Mouse (Mus musculus) hindbrain, embryonic 10.5 days (tissue): Measurements from ENCODE around the gene Cabin1. TPM values are rescaled to one million over a fixed set of nuclear protein-coding genes. Genes with fewer than 3 reads are reported as not detected.

Experiments used
- DNase-seq: peaks from one replicate; pipeline ENCODE4 v3.0.0-alpha.2; 2017; ENCODE audit warnings: low spot score
- H3K27ac ChIP-seq: fragments of 300-500 bp; sonication (generic); 2 replicates; pipeline ENCODE4 v1.5.1; 2016; ENCODE audit warnings: mild to moderate bottlenecking, moderate library complexity
- H3K27me3 ChIP-seq: fragments of 300-500 bp; sonication (generic); 2 replicates; pipeline ENCODE4 v1.6.1; 2016; ENCODE audit warnings: mild to moderate bottlenecking; ENCODE audit not compliant: poor library complexity, insufficient read depth, severe bottlenecking
- H3K36me3 ChIP-seq: fragments of 300-500 bp; sonication (generic); 2 replicates; pipeline ENCODE4 v1.6.1; 2016; ENCODE audit warnings: mild to moderate bottlenecking, moderate library complexity
- H3K4me1 ChIP-seq: fragments of 300-500 bp; sonication (generic); replicated peaks from 2 replicates; pipeline ENCODE4 v1.6.1; 2016; ENCODE audit warnings: mild to moderate bottlenecking
- H3K4me3 ChIP-seq: fragments of 300-500 bp; sonication (generic); 2 replicates; pipeline ENCODE4 v1.5.1; 2016; ENCODE audit warnings: mild to moderate bottlenecking, moderate library complexity
- H3K9me3 ChIP-seq: fragments of 300-500 bp; sonication (generic); 2 replicates; pipeline ENCODE4 v1.6.1; 2016; ENCODE audit warnings: mild to moderate bottlenecking, moderate library complexity
- WGBS: fragments of 180-500 bp; shearing (Covaris S2); methylation state at CpG from one replicate; pipeline ENCODE4 v1.1.7; 2016; 5-methylcytosine and 5-hydroxymethylcytosine counted together
- polyA plus RNA-seq: library from polyadenylated mRNA; unstranded; fragments of >200 nt; fragmentation: Nextera tagmentation; extraction: Ambion mirVana; gene quantifications from 2 replicates; pipeline ENCODE4 v1.2.1, GENCODE M21; 2016

The Cabin1 gene
- 36.8 and 38.4 TPM in 2 replicates for polyA plus RNA-seq

DNA sequence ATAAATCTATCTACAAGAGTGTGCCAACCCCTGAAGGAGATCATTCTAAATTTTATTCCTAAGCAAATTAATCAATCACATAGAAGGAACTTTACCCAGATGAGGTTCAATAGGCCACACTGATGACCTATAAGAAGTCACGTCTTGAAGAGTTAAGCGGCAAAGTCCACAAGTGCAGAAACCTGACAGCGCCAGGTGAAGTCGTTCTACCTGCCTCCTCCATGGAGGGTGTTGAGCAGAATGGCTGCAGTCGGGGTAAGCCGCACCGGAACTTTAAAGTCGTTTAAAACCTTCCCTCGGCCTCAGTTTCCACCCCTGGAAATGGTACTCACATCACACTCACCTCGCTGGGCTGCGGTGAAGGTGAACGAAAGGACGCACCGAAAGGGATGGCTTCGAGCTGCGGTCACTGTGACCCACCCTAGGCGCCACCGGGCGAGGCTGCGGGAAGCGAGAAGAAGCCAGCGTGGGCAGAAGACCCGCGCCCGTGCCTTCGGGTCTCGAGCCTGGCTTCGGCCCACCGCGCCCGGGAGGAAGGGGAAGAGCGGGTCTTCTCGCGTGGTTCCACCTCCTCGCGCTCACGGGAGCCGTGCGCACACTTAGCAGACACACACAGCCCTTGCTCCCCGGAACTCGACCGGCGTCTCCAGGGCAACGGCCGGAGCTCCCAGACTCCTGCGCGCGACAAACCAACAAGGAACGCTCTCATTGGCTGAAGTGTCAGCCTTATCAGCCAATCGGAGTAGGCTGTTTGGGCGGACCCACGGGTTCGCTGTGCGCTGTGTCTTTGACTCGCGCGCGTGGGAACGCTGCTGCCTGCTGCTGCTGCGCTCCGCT, at the start of gene Cabin1:
Gene Cabin1 (minus strand): TSS at position 660 of the 837 bp plus-strand sequence.
- peak within 1 kb of the TSS; percentile 90 for H3K27ac ChIP-seq
- H3K36me3 ChIP-seq, result peaks cover 36% of the 10 kb centered on the region
- under 1% methylated on average over 61 of the region's 61 CpGs for whole genome bisulfite sequencing
- H3K27me3 ChIP-seq, result no peaks in the 10 kb centered on the region
- DNase-seq, result peak; percentile 99
- H3K4me1 ChIP-seq, result peaks cover 26% of the 10 kb centered on the region
- H3K9me3 ChIP-seq, result no peaks in the 10 kb centered on the region
- peak within 1 kb of the TSS; percentile 93 for H3K4me3 ChIP-seq

DNA sequence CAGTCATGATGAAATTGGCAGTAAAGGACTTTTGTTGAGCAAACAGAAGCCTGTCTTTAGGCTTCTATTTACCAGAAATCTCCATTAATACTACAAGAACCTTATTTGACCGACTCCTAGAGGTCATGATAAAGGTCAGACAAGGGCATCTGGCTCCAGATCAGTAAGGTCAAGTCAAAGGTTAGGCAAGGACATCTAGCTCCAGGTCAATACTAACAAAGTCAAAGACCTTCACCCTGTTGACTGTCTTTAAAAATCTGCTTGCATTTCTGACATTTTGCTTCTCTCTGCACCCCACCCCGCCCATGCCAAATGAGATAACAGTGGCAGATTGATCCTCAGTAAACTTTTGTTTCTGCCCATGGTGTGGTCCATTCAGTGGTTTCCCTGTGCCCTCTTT, 40.1 kb upstream of the Cabin1 start:
- H3K27me3 ChIP-seq, result no peaks in the 10 kb centered on the region
- 75% methylated on average over 2 of the region's 2 CpGs for WGBS

DNA sequence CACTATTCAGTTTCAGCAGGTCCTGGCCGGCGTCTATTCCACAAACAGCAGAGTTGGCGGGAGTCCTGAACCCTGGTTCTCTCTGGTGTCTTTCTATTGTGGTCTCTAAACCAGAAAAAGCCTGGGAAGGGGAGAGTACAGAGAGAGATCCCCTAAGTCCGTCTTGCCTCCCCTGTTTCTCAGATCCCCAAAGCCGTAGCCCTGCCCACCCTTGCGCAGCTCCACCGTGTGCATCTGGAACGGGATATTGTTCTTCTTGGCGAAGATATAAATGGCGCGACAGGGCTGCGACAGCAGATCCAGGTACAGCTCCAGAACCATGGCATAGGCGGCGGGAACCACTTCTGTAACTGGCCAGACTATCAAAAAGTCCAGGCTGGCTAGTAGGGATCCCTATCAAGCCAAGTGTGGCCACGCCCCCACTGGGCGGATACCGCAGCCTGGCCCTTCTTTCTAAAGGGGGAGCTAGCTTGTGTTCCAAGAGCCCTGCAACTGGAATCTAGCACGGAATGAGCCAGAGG, 34.1 kb upstream of the Cabin1 start, which contains the start of gene Gstt1:
Gene Gstt1 (minus strand): TSS at position 409 of the 521 bp plus-strand sequence.
- H3K27ac ChIP-seq, result peak within 1 kb of the TSS; percentile 64; the same call in 1 of the 2 replicates

More for the DNA sequence above, 40.1 kb upstream of the Cabin1 start:
- H3K36me3 ChIP-seq, result no peaks in the 10 kb centered on the region
- no peak overlapping the region for H3K27ac ChIP-seq
- no peaks in the 10 kb centered on the region for H3K4me1 ChIP-seq
- no peak for DNase-seq
- no peaks in the 10 kb centered on the region for H3K9me3 ChIP-seq
- no peak overlapping the region for H3K4me3 ChIP-seq

DNA sequence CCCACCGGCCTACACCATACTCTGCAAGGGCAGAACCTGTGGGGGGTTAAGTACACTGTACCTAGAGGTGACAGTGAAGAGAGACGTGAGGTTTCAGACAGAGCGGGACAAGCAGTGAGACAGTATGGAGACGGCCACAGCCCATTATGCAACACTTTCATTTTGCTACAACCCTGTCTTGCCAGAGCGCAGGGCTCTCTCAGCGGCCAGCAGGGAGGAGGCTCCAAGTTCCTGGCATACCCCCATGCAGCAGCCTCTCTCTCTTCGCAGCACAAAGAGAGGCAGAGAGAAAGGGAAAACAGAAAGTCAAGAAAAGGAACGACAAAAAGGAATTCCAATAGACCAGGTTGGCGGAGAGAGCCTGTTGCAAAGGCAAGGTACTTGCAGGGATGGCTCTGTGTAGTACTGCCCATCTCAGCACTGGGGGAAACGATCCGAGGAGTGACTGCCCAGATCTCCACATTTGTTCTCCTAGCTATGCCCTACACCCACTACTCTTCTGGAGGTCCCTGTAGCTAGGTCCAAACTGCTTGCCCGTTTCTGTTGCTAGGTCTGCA, 33.6 kb upstream of the Cabin1 start:
- Histone ChIP-seq H3K36me3 (no peaks in the 10 kb centered on the region), H3K4me3 (peak overlapping the region; percentile 52), H3K4me1 (peaks cover 31% of the 10 kb centered on the region), H3K9me3 (no peaks in the 10 kb centered on the region), H3K27me3 (peaks cover 24% of the 10 kb centered on the region), H3K27ac (peak overlapping the region; percentile 64; the same call in 1 of the 2 replicates)
- peak; percentile 42 for DNase-seq
- WGBS, result 2% methylated on average over 12 of the region's 12 CpGs

More for the DNA sequence above, 34.1 kb upstream of the Cabin1 start, which contains the start of gene Gstt1:
- H3K27me3 ChIP-seq, result peaks cover 24% of the 10 kb centered on the region
- peak within 1 kb of the TSS; percentile 52 for H3K4me3 ChIP-seq
- peak; percentile 44 for DNase-seq
- 5% methylated on average over 18 of the region's 18 CpGs for WGBS
- H3K36me3 ChIP-seq, result no peaks in the 10 kb centered on the region
- peaks cover 31% of the 10 kb centered on the region for H3K4me1 ChIP-seq
- no peaks in the 10 kb centered on the region for H3K9me3 ChIP-seq

DNA sequence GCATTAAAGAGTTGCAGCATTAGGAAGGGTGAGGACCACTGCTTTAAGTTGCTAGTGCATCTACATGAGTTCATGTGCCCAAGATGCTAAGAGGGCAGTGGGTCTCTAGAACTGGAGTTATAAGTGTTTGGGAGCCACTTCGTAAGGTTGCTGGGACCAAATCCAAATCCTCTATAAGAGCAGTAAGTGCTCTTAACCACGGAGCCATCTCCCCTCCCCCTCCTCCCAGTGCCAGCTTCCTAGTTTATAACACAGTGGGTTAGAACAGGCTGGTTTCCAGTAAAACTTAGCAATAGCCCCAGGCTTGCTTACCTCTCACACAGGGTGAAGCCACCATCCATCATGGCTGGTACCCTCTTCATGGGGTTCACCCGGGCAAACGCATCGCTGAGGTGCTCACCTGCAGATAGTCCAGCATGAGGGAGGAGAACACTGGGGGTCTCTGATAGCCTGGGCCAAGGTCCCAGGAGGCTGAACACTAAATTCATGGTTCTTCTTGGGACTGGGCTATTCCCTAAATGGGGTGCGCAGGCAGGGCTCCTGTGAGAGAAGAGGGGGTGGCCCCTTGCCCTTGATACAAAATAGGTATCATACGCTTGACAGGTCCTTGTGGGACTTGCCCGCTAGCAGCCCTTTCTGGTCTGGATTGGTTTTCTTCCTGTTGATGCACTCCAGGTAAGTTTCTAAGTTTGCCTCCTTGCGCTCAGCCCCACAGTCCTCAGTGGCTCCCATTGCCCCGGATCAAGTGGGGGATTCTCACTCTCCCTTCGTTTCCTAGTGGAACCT, 32.8 kb upstream of the Cabin1 start:
- Histone ChIP-seq H3K4me3 (peak overlapping the region; percentile 52), H3K36me3 (no peaks in the 10 kb centered on the region), H3K9me3 (no peaks in the 10 kb centered on the region), H3K27ac (peak overlapping the region; percentile 64; the same call in 1 of the 2 replicates), H3K4me1 (peaks cover 31% of the 10 kb centered on the region), H3K27me3 (peaks cover 24% of the 10 kb centered on the region)
- DNase-seq, result no peak
- 44% methylated on average over 11 of the region's 11 CpGs for WGBS

DNA sequence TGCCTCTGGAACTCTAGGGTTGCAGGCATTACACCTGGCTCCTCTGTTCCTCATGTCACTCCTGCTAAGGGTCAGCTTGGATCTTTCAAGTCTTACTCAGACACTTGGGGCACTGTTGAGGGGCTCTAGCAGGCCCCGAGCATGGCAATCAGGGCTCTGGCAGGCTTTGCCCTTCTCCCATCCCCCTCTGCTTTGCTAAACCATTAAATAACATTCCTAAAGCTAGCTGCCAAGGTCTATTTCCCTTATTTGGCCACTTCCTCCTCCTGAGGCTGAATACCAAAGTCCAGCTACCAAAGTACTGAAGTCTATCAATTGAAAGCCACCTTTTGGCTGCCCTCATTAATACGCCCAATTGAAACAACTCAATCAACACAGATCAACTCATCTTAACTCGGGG, 30.7 kb upstream of the Cabin1 start:
- Histone ChIP-seq H3K9me3 (no peaks in the 10 kb centered on the region), H3K27ac (no peak overlapping the region), H3K27me3 (peaks cover 24% of the 10 kb centered on the region), H3K4me1 (peaks cover 35% of the 10 kb centered on the region), H3K4me3 (no peak overlapping the region), H3K36me3 (no peaks in the 10 kb centered on the region)
- DNase-seq, result no peak
- WGBS, result 42% methylated on average over 3 of the region's 3 CpGs

DNA sequence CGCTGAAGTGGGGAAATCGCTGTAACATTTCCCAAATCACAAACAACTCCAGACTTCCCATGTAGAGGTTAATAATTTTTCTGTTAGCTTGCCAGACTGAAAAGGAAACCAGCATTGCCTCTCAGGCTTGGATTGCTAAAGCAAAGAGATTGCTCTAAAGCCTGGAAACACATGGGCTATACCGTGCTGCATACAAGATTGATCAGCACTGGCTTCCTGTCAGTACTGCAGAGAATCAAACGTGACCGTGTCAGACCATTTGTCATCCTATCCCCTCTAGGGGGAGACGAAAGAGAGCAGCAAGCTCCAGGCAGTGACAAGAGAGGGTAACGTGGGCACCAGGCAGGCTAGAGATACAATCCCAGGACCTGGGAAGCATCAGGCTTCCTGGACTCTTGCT, 26.6 kb upstream of the Cabin1 start:
- no peak for DNase-seq
- Histone ChIP-seq H3K9me3 (no peaks in the 10 kb centered on the region), H3K27me3 (no peaks in the 10 kb centered on the region), H3K4me1 (peaks cover 16% of the 10 kb centered on the region), H3K27ac (no peak overlapping the region), H3K4me3 (no peak overlapping the region), H3K36me3 (no peaks in the 10 kb centered on the region)
- WGBS, result 27% methylated on average over 7 of the region's 7 CpGs

DNA sequence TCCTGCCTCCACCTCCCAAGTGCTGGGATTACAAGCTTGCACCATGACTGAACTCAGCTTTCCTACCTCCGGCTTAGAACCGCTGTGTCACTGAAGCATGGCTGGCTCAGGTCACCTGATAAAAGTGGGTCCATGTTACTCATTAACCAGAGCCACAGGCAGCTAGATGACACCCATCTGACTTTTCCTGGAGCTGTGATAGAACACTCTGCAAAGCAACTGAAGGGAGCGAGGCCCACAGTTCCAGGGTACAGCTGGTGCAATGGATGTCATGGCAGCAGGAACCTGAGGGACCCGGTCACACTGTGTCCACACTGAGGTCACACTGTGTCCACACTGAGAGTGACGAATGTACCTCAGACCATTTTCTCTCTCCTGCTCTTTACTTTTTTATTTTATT, 25.7 kb upstream of the Cabin1 start:
- H3K36me3 ChIP-seq, result no peaks in the 10 kb centered on the region
- H3K27ac ChIP-seq, result no peak overlapping the region
- H3K4me1 ChIP-seq, result peaks cover 10% of the 10 kb centered on the region; the same call in 1 of the 2 replicates
- DNase-seq, result no peak
- WGBS, result 90% methylated on average over 5 of the region's 5 CpGs
- H3K9me3 ChIP-seq, result no peaks in the 10 kb centered on the region
- 0 out of 2 replicates have a peak, but pooled peaks cover 2% of the 10 kb centered on the region for H3K27me3 ChIP-seq
- H3K4me3 ChIP-seq, result no peak overlapping the region

DNA sequence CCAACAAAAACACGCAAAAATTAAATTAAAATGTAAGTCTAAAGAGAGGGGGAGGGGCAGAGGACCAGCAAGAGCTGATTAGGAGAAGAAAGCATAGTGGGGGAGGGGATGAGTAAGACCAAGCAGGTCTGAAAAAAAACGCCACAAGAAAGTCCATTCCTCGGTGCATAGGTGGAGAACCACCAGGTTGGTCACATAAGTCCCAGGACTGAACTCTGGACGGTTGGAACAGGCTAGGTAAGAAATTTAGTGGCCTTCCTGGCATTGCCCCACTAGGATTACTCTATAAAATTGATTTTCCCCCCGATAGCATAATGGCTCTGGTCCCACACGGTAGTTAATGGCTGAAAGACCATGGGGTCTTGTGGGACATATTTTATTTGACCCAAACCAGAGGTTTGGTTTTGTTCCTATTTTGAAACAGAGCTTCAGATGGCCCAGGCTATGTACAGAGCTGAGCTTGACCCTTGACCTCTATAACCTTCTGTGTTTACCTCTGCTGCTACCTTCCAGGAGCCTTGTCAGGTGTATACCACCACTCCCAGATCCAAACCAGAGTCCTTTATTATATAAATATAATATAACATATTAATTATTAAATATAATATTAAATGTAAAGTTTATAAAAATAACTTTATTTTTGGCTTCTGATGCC, 25.1 kb upstream of the Cabin1 start:
- WGBS, result 80% methylated on average over 6 of the region's 6 CpGs
- Histone ChIP-seq H3K27ac (no peak overlapping the region), H3K4me3 (no peak overlapping the region), H3K9me3 (no peaks in the 10 kb centered on the region), H3K36me3 (no peaks in the 10 kb centered on the region), H3K4me1 (0 out of 2 replicates have a peak, but pooled peaks cover 4% of the 10 kb centered on the region), H3K27me3 (0 out of 2 replicates have a peak, but pooled peaks cover 4% of the 10 kb centered on the region)
- no peak for DNase-seq

DNA sequence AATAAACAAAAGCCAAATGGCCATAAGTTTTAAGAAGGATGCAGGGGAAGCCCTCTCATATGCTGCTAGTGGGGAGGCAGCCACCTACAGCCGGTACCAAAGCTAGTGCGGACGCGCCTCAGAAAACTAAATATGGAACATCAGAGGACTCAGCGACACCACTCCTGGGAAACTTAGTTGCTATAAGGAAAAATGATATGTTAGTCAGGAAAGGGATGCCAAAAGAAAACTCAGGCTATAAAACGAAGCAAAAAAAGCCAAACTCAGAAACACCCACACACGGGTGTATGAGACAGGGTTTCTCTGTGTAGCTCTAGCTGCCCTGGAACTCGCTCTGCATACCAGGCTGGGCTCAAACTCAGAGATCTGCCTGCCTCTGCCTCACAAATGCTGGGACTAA, 24.1 kb upstream of the Cabin1 start:
- Histone ChIP-seq H3K9me3 (no peaks in the 10 kb centered on the region), H3K4me1 (0 out of 2 replicates have a peak, but pooled peaks cover 4% of the 10 kb centered on the region), H3K36me3 (no peaks in the 10 kb centered on the region), H3K4me3 (no peak overlapping the region), H3K27me3 (0 out of 2 replicates have a peak, but pooled peaks cover 4% of the 10 kb centered on the region), H3K27ac (no peak overlapping the region)
- WGBS, result 95% methylated on average over 8 of the region's 8 CpGs
- DNase-seq, result no peak

DNA sequence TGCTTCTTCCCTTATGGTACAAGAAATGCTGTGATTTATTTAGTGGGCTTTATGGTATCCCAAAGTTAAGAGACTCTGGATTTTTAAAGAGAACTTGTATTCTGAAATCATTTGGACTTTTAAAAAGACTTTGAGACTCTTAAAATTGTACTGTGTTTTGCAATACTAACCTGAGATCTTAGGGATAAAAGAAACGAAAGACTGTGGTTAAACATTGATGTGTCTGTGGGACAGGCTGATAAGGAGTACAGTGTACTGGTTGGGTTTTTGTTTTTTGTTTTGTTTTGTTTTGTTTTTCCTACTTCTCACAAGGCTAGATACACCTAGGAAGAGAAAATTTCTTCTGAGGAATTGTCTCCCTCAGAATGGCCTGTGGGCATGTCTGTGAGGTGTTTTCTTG, 21.3 kb upstream of the Cabin1 start:
- WGBS, result 71% methylated on average over 1 of the region's 1 CpGs
- Histone ChIP-seq H3K27me3 (peaks cover 28% of the 10 kb centered on the region), H3K4me1 (peaks cover 9% of the 10 kb centered on the region), H3K9me3 (no peaks in the 10 kb centered on the region), H3K4me3 (no peak overlapping the region), H3K36me3 (no peaks in the 10 kb centered on the region), H3K27ac (no peak overlapping the region)
- no peak for DNase-seq
